In the genomic region with DNA sequence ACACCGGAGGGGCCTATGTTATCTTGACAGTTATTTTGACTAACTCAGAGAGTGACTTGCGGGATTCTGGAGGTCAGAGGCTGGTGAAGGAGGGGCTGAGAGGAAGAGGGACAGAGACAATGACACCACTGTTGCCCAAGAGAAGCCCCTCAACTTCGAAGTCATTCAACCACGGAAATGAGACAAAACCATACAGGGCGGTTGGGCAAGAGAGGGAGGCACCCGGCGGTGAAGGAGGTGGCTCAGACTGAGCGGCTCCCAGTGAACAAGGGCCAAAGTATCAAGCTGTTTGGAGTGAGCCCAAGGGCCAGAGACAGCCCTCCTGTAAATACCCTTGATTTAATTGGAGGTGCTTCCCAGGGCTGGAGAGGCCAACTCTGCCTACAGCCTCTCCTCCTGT, we compare ENCODE assay signal across 14 mouse cellular contexts. TPM values are rescaled to one million over a fixed set of nuclear protein-coding genes. Genes with fewer than 3 reads are reported as not detected.
DNase-seq lines count a peak whose midpoint lies in the region; ATAC-seq and TF ChIP-seq lines count a peak whose summit lies in the region.
"Had no signal": no experiment of that assay in that cellular context is flagged by ENCODE, and none has a peak within 500 bp of the region (broad histone marks: within the 10 kb centered on the region; RNA-seq: fewer than 3 reads in every experiment).

No protein-coding gene starts in this region.

- no peak for TF ChIP-seq EP300 in liver, embryonic 14.5 days (IDR thresholded peaks at IDR 0.05; ENCODE audit: low read depth)

- H3K27ac ChIP-seq in hindbrain, embryonic 10.5 days: 0 out of 2 replicates have a peak overlapping the region, but pooled peaks have one; percentile 5
- no peak overlapping the region for H3K27ac ChIP-seq in hindbrain, embryonic 16.5 days (ENCODE audit: low read depth, low read length)
- H3K27ac ChIP-seq in kidney, adult 2 months (ENCODE audit: insufficient read depth, low read depth, low read length): peak overlapping the region; percentile 84
- no peak overlapping the region; the same call in 1 of the 2 replicates for H3K27ac ChIP-seq in liver, embryonic 14.5 days
- H3K27ac ChIP-seq in heart, embryonic 11.5 days (ENCODE audit: low read depth, low read length): no peak overlapping the region
- H3K27ac ChIP-seq: limb, embryonic 10.5 days had no signal

- no peak overlapping the region for H3K9ac ChIP-seq in hindbrain, embryonic 16.5 days (ENCODE audit: low read depth, low read length)
- no peak overlapping the region for H3K9ac ChIP-seq in liver, embryonic 14.5 days (replicated peaks)
- H3K9ac ChIP-seq in heart, embryonic 11.5 days (ENCODE audit: low read depth, low read length): no peak overlapping the region

- H3K36me3 ChIP-seq in hindbrain, embryonic 10.5 days: no peaks in the 10 kb centered on the region
- no peaks in the 10 kb centered on the region for H3K36me3 ChIP-seq in hindbrain, embryonic 16.5 days (ENCODE audit: control insufficient read depth, insufficient read depth, low read length)
- no peaks in the 10 kb centered on the region for H3K36me3 ChIP-seq in kidney, adult 2 months (ENCODE audit: control insufficient read depth, insufficient read depth, low read length)
- H3K36me3 ChIP-seq in liver, embryonic 14.5 days (replicated peaks; ENCODE audit: control insufficient read depth, insufficient read depth, low read depth): no peaks in the 10 kb centered on the region
- H3K36me3 ChIP-seq in heart, embryonic 11.5 days (ENCODE audit: control insufficient read depth, insufficient read depth, low read length): no peaks in the 10 kb centered on the region
- H3K36me3 ChIP-seq: limb, embryonic 10.5 days had no signal

- ATAC-seq in hindbrain, embryonic 16.5 days: no peak
- ATAC-seq in liver, embryonic 14.5 days (ENCODE audit: insufficient read depth): peak; percentile 40; the same call in 1 of the 2 replicates
- no peak for ATAC-seq in heart, embryonic 11.5 days (replicated peaks; ENCODE audit: insufficient number of reproducible peaks, low FRiP score, low TSS enrichment)
- ATAC-seq: activated CD4-positive, CD25-positive, alpha-beta regulatory T cell, adult 4 months; midbrain, embryonic 16.5 days had no signal

- peaks cover 28% of the 10 kb centered on the region for H3K4me1 ChIP-seq in hindbrain, embryonic 10.5 days (replicated peaks)
- peaks cover 3% of the 10 kb centered on the region; the same call in 1 of the 2 replicates for H3K4me1 ChIP-seq in hindbrain, embryonic 16.5 days (ENCODE audit: control insufficient read depth, insufficient read depth, low read depth, low read length)
- H3K4me1 ChIP-seq in kidney, adult 2 months (ENCODE audit: control insufficient read depth, insufficient read depth, low read length): peaks cover 32% of the 10 kb centered on the region
- H3K4me1 ChIP-seq in liver, embryonic 14.5 days (replicated peaks; ENCODE audit: control insufficient read depth in 2 of 2, insufficient read depth in 2 of 2, low read length in 1 of 2): peaks cover 0 to 33% of the 10 kb centered on the region in 2 experiments
- H3K4me1 ChIP-seq in heart, embryonic 11.5 days (ENCODE audit: control insufficient read depth, insufficient read depth, low read length): peaks cover 5% of the 10 kb centered on the region; the same call in 1 of the 2 replicates

- no peak for TF ChIP-seq POLR2A in kidney, adult 2 months (IDR thresholded peaks at IDR 0.05; ENCODE audit: low read depth, low read length)

- 36% methylated on average over 8 of the region's 8 CpGs for WGBS in hindbrain, embryonic 10.5 days
- WGBS in hindbrain, embryonic 16.5 days: 42% methylated on average over 8 of the region's 8 CpGs
- 43% methylated on average over 8 of the region's 8 CpGs for WGBS in kidney, adult 2 months
- 17% methylated on average over 8 of the region's 8 CpGs for WGBS in liver, embryonic 14.5 days (ENCODE audit: insufficient replicate concordance)
- WGBS in heart, embryonic 11.5 days (ENCODE audit: insufficient replicate concordance): 57% methylated on average over 8 of the region's 8 CpGs

- no peak for TF ChIP-seq CTCF in kidney, adult 2 months (conservative IDR thresholded peaks at IDR 0.05; ENCODE audit: insufficient read depth, insufficient read length, low read depth, low read length)
- TF ChIP-seq CTCF in liver, embryonic 14.5 days (IDR thresholded peaks at IDR 0.05; ENCODE audit: low read depth): no peak

- no peak overlapping the region for H3K4me3 ChIP-seq in hindbrain, embryonic 10.5 days
- no peak overlapping the region for H3K4me3 ChIP-seq in hindbrain, embryonic 16.5 days (ENCODE audit: low read length)
- H3K4me3 ChIP-seq in kidney, adult 2 months (ENCODE audit: insufficient read depth, low read depth, low read length): no peak overlapping the region
- H3K4me3 ChIP-seq in liver, embryonic 14.5 days (ENCODE audit: insufficient read depth in 1 of 2, low read depth in 2 of 2, low read length in 2 of 2): no peak overlapping the region
- H3K4me3 ChIP-seq in heart, embryonic 11.5 days (ENCODE audit: low read depth, low read length): no peak overlapping the region
- H3K4me3 ChIP-seq: limb, embryonic 10.5 days had no signal

- no peak overlapping the region for H3K4me2 ChIP-seq in hindbrain, embryonic 16.5 days (ENCODE audit: low read length)
- no peak overlapping the region for H3K4me2 ChIP-seq in liver, embryonic 14.5 days (ENCODE audit: low read depth)
- no peak overlapping the region for H3K4me2 ChIP-seq in heart, embryonic 11.5 days

- H3K9me3 ChIP-seq in hindbrain, embryonic 10.5 days: no peaks in the 10 kb centered on the region
- H3K9me3 ChIP-seq in hindbrain, embryonic 16.5 days (ENCODE audit: control insufficient read depth, low read length): no peaks in the 10 kb centered on the region
- no peaks in the 10 kb centered on the region for H3K9me3 ChIP-seq in liver, embryonic 14.5 days (ENCODE audit: control insufficient read depth, low read length)
- no peaks in the 10 kb centered on the region for H3K9me3 ChIP-seq in heart, embryonic 11.5 days (replicated peaks; ENCODE audit: control insufficient read depth, low read length)
- H3K9me3 ChIP-seq: limb, embryonic 10.5 days had no signal

- DNase-seq in hindbrain, embryonic 10.5 days (ENCODE audit: low spot score): no peak
- DNase-seq in kidney, adult 2 months: peak; percentile 90
- no peak for DNase-seq in liver, embryonic 14.5 days (ENCODE audit: low read depth in 3 of 3, low spot score in 3 of 3)
- DNase-seq in monocyte, adult 2 months (ENCODE audit: low read depth in 1 of 2, low spot score in 2 of 2): peak; percentile 51 to 70
- no peak for DNase-seq in adrenal gland, adult 18-20 months (ENCODE audit: low spot score in 2 of 2)
- no peak for DNase-seq in right cerebral cortex, postnatal 25 days
- DNase-seq: gastrocnemius, postnatal 36 days; heart, postnatal 14 days; thymus, adult 18-20 months had no signal

- 0 out of 2 replicates have a peak, but pooled peaks cover 7% of the 10 kb centered on the region for H3K27me3 ChIP-seq in hindbrain, embryonic 10.5 days (ENCODE audit: insufficient read depth, poor library complexity, severe bottlenecking)
- H3K27me3 ChIP-seq in hindbrain, embryonic 16.5 days (replicated peaks; ENCODE audit: control insufficient read depth, insufficient read depth, low read length): no peaks in the 10 kb centered on the region
- H3K27me3 ChIP-seq in kidney, adult 2 months (replicated peaks; ENCODE audit: control insufficient read depth, insufficient read depth, low read length): no peaks in the 10 kb centered on the region
- no peaks in the 10 kb centered on the region for H3K27me3 ChIP-seq in liver, embryonic 14.5 days (ENCODE audit: control insufficient read depth, insufficient read depth, low read length)
- no peaks in the 10 kb centered on the region for H3K27me3 ChIP-seq in heart, embryonic 11.5 days (ENCODE audit: control insufficient read depth, insufficient read depth, low read length)

RNA-seq across cellular contexts. Expression of a gene that starts 13.3 kb away (rescaled TPM):
- polyA plus RNA-seq in hindbrain, embryonic 10.5 days (2016; fragmentation: Nextera tagmentation; extraction: Ambion mirVana): 32.7 and 38.4 TPM in 2 replicates
- 8.4 and 11.8 TPM in 2 replicates for polyA plus RNA-seq in hindbrain, embryonic 16.5 days (2015; fragmentation: Nextera tagmentation; extraction: Ambion mirVana)
- polyA plus RNA-seq in kidney, adult 2 months (2012; rRNA removed): 57.7 and 64.1 TPM in 2 replicates
- 14.2 and 21.9 TPM in 2 replicates for polyA plus RNA-seq in liver, embryonic 14.5 days (2012; rRNA removed)
- 21.3 and 23.1 TPM in 2 replicates for polyA plus RNA-seq in liver, embryonic 14.5 days (2014; fragmentation: Nextera tagmentation; extraction: Ambion mirVana)
- total RNA-seq in adrenal gland, adult 18-20 months (2021): 100 to 1,000 TPM; 270 to 287 TPM
- polyA plus RNA-seq in heart, embryonic 11.5 days (2014; fragmentation: Nextera tagmentation; extraction: Ambion mirVana): 30.4 and 31.8 TPM in 2 replicates

Comparison
In these comparisons a context has a peak if more than half of its experiments do, and no peak if none do; other contexts are left out.
1. H3K27ac ChIP-seq: peak in hindbrain, embryonic 10.5 days (single experiment) and kidney, adult 2 months (single experiment); none in hindbrain, embryonic 16.5 days (single experiment), liver, embryonic 14.5 days (single experiment) and heart, embryonic 11.5 days (single experiment).
2. DNase-seq: peak in kidney, adult 2 months (single experiment) and monocyte, adult 2 months (2 of 2); none in hindbrain, embryonic 10.5 days (single experiment), liver, embryonic 14.5 days (0 of 3), adrenal gland, adult 18-20 months (0 of 2) and right cerebral cortex, postnatal 25 days (single experiment).